Mouse (Mus musculus) intestine, embryonic 14.5 days (tissue): ENCODE results near the gene Mast3. TPM values are rescaled to one million over a fixed set of nuclear protein-coding genes. Genes with fewer than 3 reads are reported as not detected.

Experiments used
- ATAC-seq: fragments of 200-750 bp; cut with Nextera tagmentation; replicated peaks from 2 replicates; pipeline ENCODE4 v1.8.0; 2017; ENCODE audit warnings: low read depth, moderate number of reproducible peaks, moderate TSS enrichment, moderate library complexity; ENCODE audit not compliant: low FRiP score, low TSS enrichment
- DNase-seq: peaks from one replicate; pipeline ENCODE4 v3.0.0-alpha.2; 2018; ENCODE audit warnings: low spot score
- H3K27ac ChIP-seq: fragments of 300-500 bp; sonication (generic); 2 replicates; pipeline ENCODE4 v1.5.1; 2014; ENCODE audit warnings: low read depth, mild to moderate bottlenecking, control low read depth
- H3K27me3 ChIP-seq: fragments of 300-500 bp; sonication (generic); replicated peaks from 2 replicates; pipeline ENCODE4 v1.6.1; 2014; ENCODE audit warnings: low read length, control low read depth; ENCODE audit not compliant: control insufficient read depth, insufficient read depth
- H3K36me3 ChIP-seq: fragments of 300-500 bp; sonication (generic); 2 replicates; pipeline ENCODE4 v1.6.1; 2014; ENCODE audit warnings: low read length, control low read depth; ENCODE audit not compliant: control insufficient read depth, insufficient read depth
- H3K4me1 ChIP-seq: fragments of 300-500 bp; sonication (generic); replicated peaks from 2 replicates; pipeline ENCODE4 v1.6.1; 2014; ENCODE audit warnings: low read length, control low read depth, mixed read lengths; ENCODE audit not compliant: control insufficient read depth, insufficient read depth
- H3K4me2 ChIP-seq: fragments of 300-500 bp; sonication (generic); 2 replicates; pipeline ENCODE4 v1.6.1; 2014; ENCODE audit warnings: low read length
- H3K4me3 ChIP-seq: fragments of 300-500 bp; sonication (generic); 2 replicates; pipeline ENCODE4 v1.5.1; 2014; ENCODE audit warnings: low read depth, low read length, control low read depth, mixed read lengths
- H3K9ac ChIP-seq: fragments of 300-500 bp; sonication (generic); 2 replicates; pipeline ENCODE4 v1.6.1; 2014; ENCODE audit warnings: mild to moderate bottlenecking, low read length
- H3K9me3 ChIP-seq: fragments of 300-500 bp; sonication (generic); 2 replicates; pipeline ENCODE4 v1.6.1; 2016; ENCODE audit warnings: low read length, control low read depth; ENCODE audit not compliant: control insufficient read depth
- WGBS: fragments of 180-500 bp; shearing (Covaris S2); extraction: QIAGEN DNeasy Blood & Tissue Kit; methylation state at CpG from one replicate; pipeline ENCODE4 v1.1.7; 2014; 5-methylcytosine and 5-hydroxymethylcytosine counted together
- polyA plus RNA-seq: library from polyadenylated mRNA; unstranded; fragments of >200 nt; fragmentation: Nextera tagmentation; extraction: Ambion mirVana; gene quantifications from 2 replicates; pipeline ENCODE4 v1.2.1, GENCODE M21; 2014

Mast3 gene
- 13.1 and 16.7 TPM in 2 replicates for polyA plus RNA-seq

DNA sequence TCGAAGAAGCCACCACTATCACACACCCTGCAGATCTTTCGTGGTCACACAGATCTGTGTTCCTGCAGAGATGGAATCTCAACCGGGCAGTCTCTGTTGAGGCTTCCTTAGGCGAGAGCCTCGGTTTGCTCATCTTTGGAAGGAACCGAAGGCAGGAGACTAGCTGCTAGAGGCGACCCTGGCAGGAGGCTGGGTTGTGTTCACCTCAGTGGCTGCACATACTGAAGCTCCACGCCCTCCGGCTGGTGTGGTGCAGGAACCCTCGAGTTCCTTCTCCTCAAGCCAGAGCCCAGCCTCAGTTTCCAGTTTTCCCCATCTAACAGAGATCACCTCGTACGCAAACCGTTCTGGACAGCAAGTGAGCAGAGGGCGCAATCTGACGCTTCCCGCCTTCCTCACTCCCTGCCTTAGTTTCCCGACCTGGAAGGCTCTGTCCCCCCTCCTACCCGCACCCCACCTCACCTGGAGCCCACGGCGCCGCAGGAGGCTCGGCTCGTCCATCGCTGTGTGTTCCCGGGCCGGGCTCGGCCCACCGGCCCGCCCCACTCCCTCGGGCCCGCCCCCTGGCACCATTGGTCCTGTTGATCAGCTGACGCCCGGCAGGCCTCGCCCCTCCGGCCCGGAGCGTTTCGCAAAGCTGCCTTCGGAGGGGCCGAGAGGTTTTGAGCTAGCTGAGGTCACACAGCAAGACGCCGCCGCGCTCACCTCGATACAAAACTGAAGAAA is at the start of gene Mast3:
Mast3 (minus strand) TSS at position 574 of the 726 bp plus-strand sequence.
- Histone ChIP-seq H3K4me2 (peak within 1 kb of the TSS; percentile 67), H3K27ac (no peak within 1 kb of the TSS), H3K27me3 (peaks cover 31% of the 10 kb centered on the region), H3K9me3 (no peaks in the 10 kb centered on the region), H3K9ac (0 out of 2 replicates have a peak within 1 kb of the TSS, but pooled peaks have one; percentile 17), H3K4me1 (peaks cover 8% of the 10 kb centered on the region; the same call in 1 of the 2 replicates), H3K36me3 (no peaks in the 10 kb centered on the region), H3K4me3 (peak within 1 kb of the TSS; percentile 41)
- 2% methylated on average over 45 of the region's 45 CpGs for WGBS
- ATAC-seq (peak; percentile 85), DNase-seq (peak; percentile 88)

DNA sequence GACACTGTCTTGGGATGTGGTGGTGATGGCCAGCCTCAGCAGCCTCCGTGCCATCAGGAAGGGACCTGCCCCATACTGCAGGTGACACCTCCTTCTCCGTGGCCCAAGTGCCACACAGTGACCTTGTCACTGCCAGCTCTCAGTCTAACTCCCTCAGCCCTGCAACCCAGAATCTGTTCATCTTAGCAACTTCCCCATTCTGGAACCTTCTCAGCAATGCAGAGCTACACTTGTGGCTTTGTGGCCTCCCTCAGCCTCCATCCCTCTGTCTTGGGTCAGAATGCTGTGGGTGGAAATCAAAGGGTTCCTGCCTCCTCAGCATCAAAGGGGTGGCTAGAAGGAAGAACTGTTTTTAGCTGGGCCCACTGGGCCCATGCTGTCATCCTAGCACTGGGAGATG is 49.0 kb upstream of the Mast3 start:
- no peak overlapping the region for H3K4me2 ChIP-seq
- H3K27ac ChIP-seq, result no peak overlapping the region
- H3K9ac ChIP-seq, result no peak overlapping the region
- H3K36me3 ChIP-seq, result no peaks in the 10 kb centered on the region
- WGBS, result 76% methylated on average over 2 of the region's 2 CpGs
- H3K4me1 ChIP-seq, result peaks cover 20% of the 10 kb centered on the region
- ATAC-seq, result no peak
- DNase-seq, result no peak
- H3K9me3 ChIP-seq, result no peaks in the 10 kb centered on the region
- H3K4me3 ChIP-seq, result no peak overlapping the region
- H3K27me3 ChIP-seq, result no peaks in the 10 kb centered on the region

DNA sequence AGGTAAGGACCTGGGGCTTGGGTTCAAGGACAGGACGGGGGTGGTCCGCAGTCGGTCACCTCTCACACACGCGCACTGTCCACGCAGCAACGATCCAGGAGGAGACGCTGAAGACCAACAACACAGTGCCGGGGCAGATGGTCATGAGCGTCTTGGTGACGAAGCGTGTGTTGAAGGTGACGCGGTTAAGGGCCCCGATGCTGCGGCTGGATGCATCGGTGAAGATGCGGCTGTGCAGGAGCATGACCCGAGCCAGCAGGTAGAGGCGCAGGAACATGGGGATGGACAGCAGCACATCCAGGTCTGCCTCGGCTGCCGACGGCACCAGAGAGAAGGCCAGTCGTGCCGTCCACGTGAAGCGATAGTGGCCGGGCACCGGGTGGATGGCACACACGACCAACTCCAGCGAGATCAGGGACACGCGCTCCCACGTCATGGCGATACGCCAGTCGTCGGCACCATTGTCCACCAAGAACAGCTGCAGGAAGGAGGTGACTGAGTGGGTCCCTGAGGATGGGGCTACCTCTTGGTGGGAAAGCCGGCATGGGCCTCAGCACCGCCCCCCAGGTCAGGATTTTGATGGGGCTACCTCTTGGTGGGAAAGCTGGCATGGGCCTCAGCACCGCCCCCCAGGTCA is 47.9 kb upstream of the Mast3 start:
- peaks cover 14% of the 10 kb centered on the region for H3K4me1 ChIP-seq
- H3K9me3 ChIP-seq, result no peaks in the 10 kb centered on the region
- no peaks in the 10 kb centered on the region for H3K27me3 ChIP-seq
- 89% methylated on average over 41 of the region's 41 CpGs for WGBS
- no peak overlapping the region for H3K4me2 ChIP-seq
- ATAC-seq (no peak), DNase-seq (no peak)
- no peak overlapping the region for H3K9ac ChIP-seq
- H3K4me3 ChIP-seq, result no peak overlapping the region
- H3K27ac ChIP-seq, result no peak overlapping the region
- H3K36me3 ChIP-seq, result no peaks in the 10 kb centered on the region

DNA sequence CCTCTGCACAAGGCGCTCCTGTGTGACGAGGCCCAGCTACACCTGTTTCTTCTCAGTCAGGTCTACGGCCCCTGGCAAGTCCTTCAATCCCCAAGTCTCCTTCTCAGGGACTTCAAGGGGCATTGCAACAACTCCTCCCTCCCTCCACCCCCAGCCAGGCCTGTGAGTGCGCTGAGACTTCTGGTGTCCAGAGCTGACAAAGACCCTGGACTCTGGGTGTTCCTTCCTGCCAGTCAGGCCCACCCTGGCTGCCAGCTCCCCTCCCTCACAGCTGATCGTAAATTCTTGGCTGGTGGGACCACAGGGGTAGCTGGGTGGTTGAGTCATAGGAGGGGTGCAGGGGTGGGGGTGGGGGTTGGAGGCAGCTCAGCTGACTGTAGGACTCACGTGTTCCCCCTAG is 47.0 kb upstream of the Mast3 start:
- Histone ChIP-seq H3K9ac (no peak overlapping the region), H3K4me3 (no peak overlapping the region), H3K27me3 (no peaks in the 10 kb centered on the region), H3K4me1 (peaks cover 6% of the 10 kb centered on the region), H3K4me2 (no peak overlapping the region), H3K36me3 (no peaks in the 10 kb centered on the region), H3K9me3 (no peaks in the 10 kb centered on the region), H3K27ac (0 out of 2 replicates have a peak overlapping the region, but pooled peaks have one; percentile 11)
- ATAC-seq, result peak; percentile 16; the same call in 1 of the 2 replicates
- DNase-seq, result no peak
- 29% methylated on average over 6 of the region's 6 CpGs for WGBS

DNA sequence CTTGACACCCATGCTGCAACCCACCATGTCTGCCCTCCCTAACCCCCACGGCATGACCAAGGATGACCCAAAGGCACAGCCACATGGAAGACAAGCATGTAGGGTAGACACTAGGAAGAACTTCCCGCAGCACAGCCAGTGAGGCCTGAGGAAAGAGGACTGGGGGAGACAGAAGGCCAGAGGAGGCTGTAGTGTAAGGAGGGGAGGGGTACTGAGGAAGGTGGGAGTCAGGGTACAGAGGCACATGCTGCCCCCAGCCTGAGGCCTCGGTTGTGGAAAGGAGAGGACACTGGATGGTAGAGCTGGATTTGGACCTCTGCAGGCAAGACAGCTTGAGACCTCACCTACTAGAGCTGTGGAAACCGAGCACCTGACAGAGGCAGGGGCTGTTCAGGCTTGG is 46.1 kb upstream of the Mast3 start:
- no peaks in the 10 kb centered on the region for H3K36me3 ChIP-seq
- WGBS, result 91% methylated on average over 4 of the region's 4 CpGs
- no peak for ATAC-seq

DNA sequence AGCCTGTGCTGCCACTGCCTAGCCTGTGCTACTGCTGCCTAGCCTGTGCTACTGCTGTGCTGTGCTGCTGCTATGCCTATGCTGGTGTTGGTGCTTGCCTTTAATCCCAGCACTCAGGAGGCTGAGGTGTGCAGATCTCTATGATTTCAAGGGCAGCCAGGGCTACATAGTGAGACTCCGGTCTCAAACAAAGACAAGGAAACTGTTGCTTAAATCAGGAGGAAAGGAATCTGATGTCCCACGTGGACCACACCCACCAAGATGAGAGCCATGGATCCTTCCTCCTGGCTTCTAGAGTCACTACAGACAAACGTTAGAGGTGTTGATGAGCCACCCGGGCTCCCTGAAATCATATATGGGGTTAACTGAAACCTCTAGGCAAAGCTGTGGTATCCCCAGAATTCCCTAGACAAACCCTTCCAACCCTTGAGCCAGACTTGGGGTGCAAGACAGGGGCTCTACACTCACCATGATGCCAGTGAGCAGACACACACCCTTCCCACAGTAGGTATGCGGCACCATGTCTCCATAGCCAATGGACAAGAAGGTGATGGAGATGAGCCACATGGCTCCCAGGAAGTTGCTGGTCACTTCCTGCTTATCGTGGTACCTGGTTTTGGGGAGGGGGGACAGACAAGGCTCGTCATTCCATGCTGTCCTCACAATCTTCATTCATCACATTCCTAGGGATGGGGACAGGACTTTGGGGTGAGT is 45.4 kb upstream of the Mast3 start:
- no peak overlapping the region for H3K9ac ChIP-seq
- 74% methylated on average over 7 of the region's 7 CpGs for WGBS
- no peaks in the 10 kb centered on the region for H3K9me3 ChIP-seq
- H3K36me3 ChIP-seq, result no peaks in the 10 kb centered on the region
- no peak overlapping the region for H3K4me3 ChIP-seq
- H3K4me1 ChIP-seq, result peaks cover 6% of the 10 kb centered on the region; the same call in 1 of the 2 replicates
- ATAC-seq (no peak), DNase-seq (no peak)
- H3K27ac ChIP-seq, result no peak overlapping the region
- H3K4me2 ChIP-seq, result no peak overlapping the region
- H3K27me3 ChIP-seq, result no peaks in the 10 kb centered on the region

More for the DNA sequence above, 46.1 kb upstream of the Mast3 start:
- Histone ChIP-seq H3K9ac (no peak overlapping the region), H3K4me1 (peaks cover 6% of the 10 kb centered on the region; the same call in 1 of the 2 replicates), H3K27me3 (no peaks in the 10 kb centered on the region), H3K27ac (no peak overlapping the region), H3K9me3 (no peaks in the 10 kb centered on the region), H3K4me3 (no peak overlapping the region), H3K4me2 (no peak overlapping the region)
- no peak for DNase-seq

DNA sequence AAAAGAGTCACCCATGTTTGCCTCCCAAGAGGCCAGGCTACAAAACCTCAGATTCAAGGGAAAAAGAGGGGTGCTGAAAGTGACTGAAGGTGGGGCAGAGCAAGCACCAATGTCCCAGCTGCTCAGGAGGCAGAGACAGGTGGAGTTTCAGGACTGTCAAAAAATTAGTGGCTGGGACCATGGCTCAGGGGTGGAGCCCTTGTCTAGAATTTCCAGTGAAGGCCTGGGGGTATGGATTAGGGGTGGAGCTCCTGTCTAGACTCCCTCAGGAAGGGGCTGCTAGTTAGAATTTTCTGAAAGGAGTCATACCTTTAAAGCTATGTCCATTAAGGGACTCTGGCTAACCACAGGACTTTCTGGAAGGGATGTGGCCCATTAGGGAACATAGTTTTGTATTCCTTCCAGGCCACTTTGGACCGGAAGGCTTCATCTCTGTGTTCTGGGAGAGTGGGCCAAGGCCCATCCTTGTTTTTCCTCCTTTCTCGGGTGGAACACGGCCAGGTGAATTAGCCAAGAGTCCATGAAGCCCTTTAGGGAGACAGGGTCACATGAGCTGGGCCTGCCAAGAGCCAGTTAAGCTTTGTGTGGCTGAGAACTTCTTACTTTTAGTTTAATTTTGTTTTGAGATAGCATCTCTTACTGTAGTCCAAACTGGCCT is 44.6 kb upstream of the Mast3 start:
- Histone ChIP-seq H3K36me3 (no peaks in the 10 kb centered on the region), H3K4me3 (no peak overlapping the region), H3K4me1 (peaks cover 8% of the 10 kb centered on the region; the same call in 1 of the 2 replicates), H3K9me3 (no peaks in the 10 kb centered on the region), H3K27ac (no peak overlapping the region), H3K27me3 (no peaks in the 10 kb centered on the region), H3K4me2 (no peak overlapping the region), H3K9ac (no peak overlapping the region)
- WGBS, result 84% methylated on average over 3 of the region's 3 CpGs
- ATAC-seq, result no peak
- DNase-seq, result no peak
